Mouse (Mus musculus) cortical plate, adult 2 months (tissue): ENCODE measurements around the gene Osbpl9.

ENCODE experiments used
- CTCF ChIP-seq: fragments of 200-500 bp; IDR thresholded peaks from 2 replicates; pipeline ENCODE4 v1.5.1; 2011; ENCODE audit warnings: mild to moderate bottlenecking, control low read depth, low read length; ENCODE audit not compliant: insufficient read depth; ENCODE audit errors: extremely low read depth
- POLR2A ChIP-seq: fragments of 200-500 bp; IDR thresholded peaks from 2 replicates; pipeline ENCODE4 v1.6.1; 2011; ENCODE audit warnings: mild to moderate bottlenecking, low read length, control low read depth; ENCODE audit not compliant: insufficient read depth; ENCODE audit errors: extremely low read depth

- TF ChIP-seq CTCF (no peak), POLR2A (no peak)
These were observed 32.1 kb upstream of the Osbpl9 start, which contains the start of gene Calr4 for GRCm38 (mm10) chr4:109234185-109234584.
